In genomic region chr6:91788311-91788798, GRCm38 (mm10) we compare ENCODE assay signal across 26 mouse cellular contexts. TPM values are rescaled to one million over a fixed set of nuclear protein-coding genes. Genes with fewer than 3 reads are reported as not detected.
DNase-seq lines count a peak whose midpoint lies in the region; ATAC-seq and TF ChIP-seq lines count a peak whose summit lies in the region.
"Had no signal": no experiment of that assay in that cellular context is flagged by ENCODE, and none has a peak within 500 bp of the region (broad histone marks: within the 10 kb centered on the region; RNA-seq: fewer than 3 reads in every experiment).

No protein-coding gene starts in this region.

- no peak for TF ChIP-seq RAD21 in CH12.LX (IDR thresholded peaks at IDR 0.05; ENCODE audit: low read depth, low read length)

- H3K4me2 ChIP-seq in CH12.LX (ENCODE audit: insufficient read depth, low read depth, poor library complexity, severe bottlenecking), result no peak overlapping the region
- H3K4me2 ChIP-seq in heart, embryonic 15.5 days, result no peak overlapping the region
- H3K4me2 ChIP-seq in midbrain, embryonic 11.5 days, result no peak overlapping the region
- H3K4me2 ChIP-seq: embryonic facial prominence, embryonic 13.5 days; forebrain, embryonic 12.5 days; forebrain, embryonic 15.5 days; hindbrain, embryonic 14.5 days had no signal

- TF ChIP-seq CTCF in CH12.LX (conservative IDR thresholded peaks at IDR 0.05 in 1 of 2, IDR thresholded peaks at IDR 0.05 in 1 of 2; ENCODE audit: low read depth in 2 of 2, low read length in 2 of 2), result no peak

- no peak overlapping the region for H3K4me3 ChIP-seq in CH12.LX (replicated peaks in 1 of 3; ENCODE audit: low read depth in 2 of 3, low read length in 2 of 3, poor library complexity in 1 of 3)
- H3K4me3 ChIP-seq in heart, embryonic 15.5 days, result no peak overlapping the region
- no peak overlapping the region for H3K4me3 ChIP-seq in midbrain, embryonic 11.5 days (ENCODE audit: low read depth, low read length)
- H3K4me3 ChIP-seq: embryonic facial prominence, embryonic 10.5 days; embryonic facial prominence, embryonic 13.5 days; erythroblast, embryonic 14.5 days; forebrain, embryonic 12.5 days; forebrain, embryonic 15.5 days had no signal

- dilution Hi-C loops in CH12.LX (cut with MboI; ENCODE audit: extremely low pct_ligation_motif_present, extremely low pct_unique_long_range_greater_than_20kb, low sequenced_read_pairs), result no loop called here

- H3K79me2 ChIP-seq in CH12.LX (replicated peaks; ENCODE audit: control insufficient read depth, extremely low read depth, insufficient read depth, poor library complexity, severe bottlenecking), result no peaks in the 10 kb centered on the region

- peak; percentile 95 for DNase-seq in heart, adult 11 months
- no peak for DNase-seq in heart, postnatal 25 days (ENCODE audit: low spot score)
- DNase-seq in heart, adult 8-10 months (ENCODE audit: low spot score), result peak; percentile 35
- DNase-seq in heart, postnatal 4 days, result no peak
- DNase-seq in CH12.LX (ENCODE audit: extremely low read depth), result peak; percentile 15
- DNase-seq in midbrain, embryonic 11.5 days (ENCODE audit: low spot score, missing footprints), result no peak
- no peak for DNase-seq in embryo, embryonic 9.5 days (ENCODE audit: extremely low spot score)
- DNase-seq: adrenal gland, postnatal 10 days; adrenal gland, postnatal 36 days; cerebellum, adult 11 months; cerebellum, adult 2 months; cerebellum, adult 9-11 months; cerebellum, postnatal 25 days; gastrocnemius, postnatal 14 days; kidney, adult 18-20 months; kidney, adult 9 months had no signal

- no peak for TF ChIP-seq POLR2A in CH12.LX (IDR thresholded peaks at IDR 0.05; ENCODE audit: low read depth, low read length)

- no peak for ATAC-seq in heart, embryonic 15.5 days (replicated peaks; ENCODE audit: insufficient number of reproducible peaks, insufficient read depth, low FRiP score, low read depth)
- ATAC-seq in midbrain, embryonic 11.5 days (ENCODE audit: low FRiP score), result no peak
- ATAC-seq: forebrain, embryonic 15.5 days; hindbrain, postnatal 0 days; intestine, embryonic 16.5 days had no signal

- in situ Hi-C loops in CH12.LX (cut with MboI; ENCODE audit: low pct_ligation_motif_present, low pct_unique_long_range_greater_than_20kb, low sequenced_read_pairs), result loop anchor here (10.0 kb wide), 2 partner anchors 66 to 276 kb away; no protein-coding TSS in a partner anchor

- TF ChIP-seq EP300 in CH12.LX (IDR thresholded peaks at IDR 0.05; ENCODE audit: low read length), result no peak

- peaks cover 26% of the 10 kb centered on the region for H3K27me3 ChIP-seq in CH12.LX (replicated peaks)
- H3K27me3 ChIP-seq in heart, embryonic 15.5 days, result no peaks in the 10 kb centered on the region
- no peaks in the 10 kb centered on the region for H3K27me3 ChIP-seq in midbrain, embryonic 11.5 days (ENCODE audit: control insufficient read depth, insufficient read depth, low read length)
- H3K27me3 ChIP-seq: embryonic facial prominence, embryonic 13.5 days; forebrain, embryonic 12.5 days; forebrain, embryonic 15.5 days had no signal

- no peak overlapping the region for H3K27ac ChIP-seq in CH12.LX (ENCODE audit: insufficient read depth, low read depth)
- 0 out of 2 replicates have a peak overlapping the region, but pooled peaks have one; percentile 1 for H3K27ac ChIP-seq in heart, embryonic 15.5 days
- no peak overlapping the region for H3K27ac ChIP-seq in midbrain, embryonic 11.5 days (ENCODE audit: low read depth, low read length)
- H3K27ac ChIP-seq: embryonic facial prominence, embryonic 10.5 days; embryonic facial prominence, embryonic 13.5 days; forebrain, embryonic 12.5 days; forebrain, embryonic 15.5 days; hindbrain, embryonic 14.5 days; hindbrain, postnatal 0 days had no signal

- 80% methylated on average over 9 of the region's 9 CpGs for WGBS in heart, embryonic 15.5 days
- WGBS in midbrain, embryonic 11.5 days, result 82% methylated on average over 9 of the region's 9 CpGs

- H3K9ac ChIP-seq in CH12.LX (ENCODE audit: insufficient read depth, low read depth), result no peak overlapping the region
- H3K9ac ChIP-seq in heart, embryonic 15.5 days, result no peak overlapping the region
- no peak overlapping the region for H3K9ac ChIP-seq in midbrain, embryonic 11.5 days (ENCODE audit: low read length)
- H3K9ac ChIP-seq: embryonic facial prominence, embryonic 13.5 days; forebrain, embryonic 12.5 days; forebrain, embryonic 15.5 days; hindbrain, embryonic 14.5 days had no signal

- no peaks in the 10 kb centered on the region for H3K9me3 ChIP-seq in CH12.LX (replicated peaks; ENCODE audit: low read length)
- no peaks in the 10 kb centered on the region for H3K9me3 ChIP-seq in heart, embryonic 15.5 days (replicated peaks)
- no peaks in the 10 kb centered on the region for H3K9me3 ChIP-seq in midbrain, embryonic 11.5 days (ENCODE audit: control insufficient read depth, low read length)
- H3K9me3 ChIP-seq: embryonic facial prominence, embryonic 10.5 days; embryonic facial prominence, embryonic 13.5 days; forebrain, embryonic 12.5 days; forebrain, embryonic 15.5 days had no signal

- intact Hi-C loops in heart, postnatal 25 days (cut with DNase I), result no loop called here

- peaks cover 5 to 35% of the 10 kb centered on the region in 2 experiments; a peak in 2 of 4 replicates for H3K4me1 ChIP-seq in CH12.LX (ENCODE audit: control insufficient read depth in 1 of 2, insufficient read depth in 2 of 2)
- peaks cover 49% of the 10 kb centered on the region for H3K4me1 ChIP-seq in heart, embryonic 15.5 days (replicated peaks)
- no peaks in the 10 kb centered on the region for H3K4me1 ChIP-seq in midbrain, embryonic 11.5 days (ENCODE audit: control insufficient read depth, insufficient read depth, low read length)
- H3K4me1 ChIP-seq: forebrain, embryonic 12.5 days had no signal

- H3K36me3 ChIP-seq in CH12.LX (replicated peaks in 1 of 2; ENCODE audit: control insufficient read depth in 1 of 2, insufficient read depth in 1 of 2, low read length in 1 of 2), result no peaks in the 10 kb centered on the region
- H3K36me3 ChIP-seq in heart, embryonic 15.5 days, result no peaks in the 10 kb centered on the region
- H3K36me3 ChIP-seq in midbrain, embryonic 11.5 days (ENCODE audit: control insufficient read depth, insufficient read depth, low read length), result no peaks in the 10 kb centered on the region
- H3K36me3 ChIP-seq: embryonic facial prominence, embryonic 10.5 days; embryonic facial prominence, embryonic 13.5 days; forebrain, embryonic 12.5 days; forebrain, embryonic 15.5 days had no signal

TF ChIP-seq in CH12.LX, 34 proteins besides CTCF, POLR2A, EP300 and RAD21:
- TF ChIP-seq UBTF (IDR thresholded peaks at IDR 0.05; ENCODE audit: low read depth, low read length), result no peak
- 0 out of 2 replicates have a peak, but pooled peaks have one; percentile 13 for TF ChIP-seq TCF12 (IDR thresholded peaks at IDR 0.05; ENCODE audit: low read depth, low read length)

RNA-seq across cellular contexts. Expression of gene Grip2, which starts 38.7 kb away (rescaled TPM):
- 10 to 100 TPM; 12.3 to 17.4 TPM for total RNA-seq in heart, postnatal 25 days (2021)
- total RNA-seq in heart, adult 8-10 months (2022), result 10 to 100 TPM in 1 of 4 experiments, 1 to 10 TPM in 3; 5.2 to 10.4 (median 7.1) TPM
- total RNA-seq in heart, postnatal 4 days (2021), result 10 to 100 TPM; 18.8 to 19.6 TPM
- 0.04 TPM in 1 of 2 replicates, not detected in the other for total RNA-seq in CH12.LX (2012; rRNA removed)
- not detected in 2 replicates for total RNA-seq in CH12.LX (2014; rRNA removed)
- polyA plus RNA-seq in CH12.LX (2012; ENCODE audit: insufficient read length, low read depth), result 0.04 and 0.07 TPM in 2 replicates
- polyA plus RNA-seq in heart, embryonic 15.5 days (2015; fragmentation: Nextera tagmentation; extraction: Ambion mirVana), result 7.9 and 9.6 TPM in 2 replicates
- polyA plus RNA-seq in midbrain, embryonic 11.5 days (2014; fragmentation: Nextera tagmentation; extraction: Ambion mirVana), result 0.46 and 0.76 TPM in 2 replicates
- total RNA-seq: common myeloid progenitor, adult 5-6 weeks had no signal
- polyA plus RNA-seq: erythroblast, embryonic 14.5 days had no signal

Comparison
In these comparisons a context has a peak if more than half of its experiments do, and no peak if none do; other contexts are left out.
1. DNase-seq: peak in heart, adult 11 months (single experiment), heart, adult 8-10 months (single experiment) and CH12.LX (single experiment); none in heart, postnatal 25 days (single experiment), heart, postnatal 4 days (single experiment), midbrain, embryonic 11.5 days (single experiment) and embryo, embryonic 9.5 days (single experiment).
2. RNA of gene Grip2, which starts 38.7 kb away (total RNA-seq): 18.8 to 19.6 TPM in heart, postnatal 4 days, 12.3 to 17.4 TPM in heart, postnatal 25 days and 5.2 to 10.4 TPM in heart, adult 8-10 months; 0.04 TPM in CH12.LX; every median in the first group is over 4 times any median in the second.